Mouse (Mus musculus) embryonic facial prominence, embryonic 14.5 days (tissue): Measurements from ENCODE around the gene Rnf115. TPM values are rescaled to one million over a fixed set of nuclear protein-coding genes. Genes with fewer than 3 reads are reported as not detected.

Source experiments
- ATAC-seq: fragments of 200-750 bp; cut with Nextera tagmentation; 2 replicates; pipeline ENCODE4 v1.8.0; 2017; ENCODE audit warnings: low read depth, moderate number of reproducible peaks, moderate TSS enrichment
- DNase-seq: peaks from one replicate; pipeline ENCODE4 v3.0.0-alpha.2; 2015; ENCODE audit warnings: low spot score
- H3K27ac ChIP-seq: fragments of 300-500 bp; sonication (generic); replicated peaks from 2 replicates; pipeline ENCODE4 v1.5.1; 2014; ENCODE audit warnings: low read depth, mild to moderate bottlenecking, low read length, moderate library complexity
- H3K27me3 ChIP-seq: fragments of 300-500 bp; sonication (generic); replicated peaks from 2 replicates; pipeline ENCODE4 v1.6.1; 2014; ENCODE audit warnings: low read length; ENCODE audit not compliant: control insufficient read depth, insufficient read depth
- H3K36me3 ChIP-seq: fragments of 300-500 bp; sonication (generic); 2 replicates; pipeline ENCODE4 v1.6.1; 2014; ENCODE audit warnings: low read length, mixed read lengths; ENCODE audit not compliant: control insufficient read depth, insufficient read depth
- H3K4me1 ChIP-seq: fragments of 300-500 bp; sonication (generic); 2 replicates; pipeline ENCODE4 v1.6.1; 2014; ENCODE audit warnings: antibody characterized with exemption, low read length; ENCODE audit not compliant: control insufficient read depth, insufficient read depth
- H3K4me2 ChIP-seq: fragments of 300-500 bp; sonication (generic); 2 replicates; pipeline ENCODE4 v1.6.1; 2014; ENCODE audit warnings: low read depth, mild to moderate bottlenecking, low read length, moderate library complexity, mixed read lengths
- H3K4me3 ChIP-seq: fragments of 300-500 bp; sonication (generic); 2 replicates; pipeline ENCODE4 v1.5.1; 2014; ENCODE audit warnings: low read depth, mild to moderate bottlenecking, low read length
- H3K9ac ChIP-seq: fragments of 300-500 bp; sonication (generic); 2 replicates; pipeline ENCODE4 v1.6.1; 2014; ENCODE audit warnings: low read depth, mild to moderate bottlenecking, low read length, moderate library complexity, mixed read lengths
- H3K9me3 ChIP-seq: fragments of 300-500 bp; sonication (generic); 2 replicates; pipeline ENCODE4 v1.6.1; 2016; ENCODE audit warnings: low read length; ENCODE audit not compliant: control insufficient read depth
- WGBS: fragments of 180-500 bp; shearing (Covaris S2); extraction: QIAGEN DNeasy Blood & Tissue Kit; methylation state at CpG from one replicate; pipeline ENCODE4 v1.1.7; 2014; 5-methylcytosine and 5-hydroxymethylcytosine counted together
- polyA plus RNA-seq: library from polyadenylated mRNA; unstranded; fragments of >200 nt; fragmentation: Nextera tagmentation; extraction: Ambion mirVana; gene quantifications from 2 replicates; pipeline ENCODE4 v1.2.1, GENCODE M21; 2014

The Rnf115 gene
- polyA plus RNA-seq, 1 experiment from 2014 or later, result 45.6 TPM

DNA sequence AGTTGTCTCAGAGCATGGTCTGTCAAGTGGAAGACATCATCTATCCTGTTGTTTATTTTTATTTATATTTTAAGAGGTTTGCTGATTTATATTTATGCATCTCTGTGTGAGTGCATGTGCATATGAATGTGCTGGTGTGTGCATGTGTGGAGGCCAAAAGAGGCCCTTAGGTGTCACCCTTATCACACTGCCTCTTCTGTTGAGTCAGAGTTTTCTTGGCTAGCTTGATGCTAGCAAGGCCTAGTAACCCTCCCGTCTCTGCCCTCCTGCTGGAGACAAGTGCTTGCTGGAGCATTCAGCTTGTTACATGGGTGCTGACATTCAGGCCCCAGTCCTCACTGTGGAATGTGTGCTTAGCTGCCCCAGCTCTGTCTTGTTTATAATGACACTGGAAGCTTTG lies 45.5 kb downstream of the Rnf115 start:
- whole genome bisulfite sequencing, result 53% methylated on average over 1 of the region's 1 CpGs
- Histone ChIP-seq H3K27ac (no peak overlapping the region), H3K9ac (no peak overlapping the region), H3K4me1 (no peaks in the 10 kb centered on the region), H3K4me3 (no peak overlapping the region), H3K27me3 (no peaks in the 10 kb centered on the region), H3K9me3 (no peaks in the 10 kb centered on the region), H3K36me3 (peaks cover 15% of the 10 kb centered on the region; the same call in 1 of the 2 replicates), H3K4me2 (no peak overlapping the region)
- DNase-seq (no peak), ATAC-seq (no peak)

GRCm38 (mm10) chr3:96777120-96777519 lies 49.7 kb downstream of the Rnf115 start:
- DNase-seq, result no peak
- WGBS, result 83% methylated on average over 3 of the region's 3 CpGs
- ATAC-seq, result no peak
- no peak overlapping the region for H3K9ac ChIP-seq
- no peaks in the 10 kb centered on the region for H3K9me3 ChIP-seq
- H3K27me3 ChIP-seq, result no peaks in the 10 kb centered on the region
- H3K4me3 ChIP-seq, result no peak overlapping the region
- H3K36me3 ChIP-seq, result peaks cover 19% of the 10 kb centered on the region; the same call in 1 of the 2 replicates
- H3K4me1 ChIP-seq, result no peaks in the 10 kb centered on the region
- no peak overlapping the region for H3K27ac ChIP-seq
- no peak overlapping the region for H3K4me2 ChIP-seq

DNA sequence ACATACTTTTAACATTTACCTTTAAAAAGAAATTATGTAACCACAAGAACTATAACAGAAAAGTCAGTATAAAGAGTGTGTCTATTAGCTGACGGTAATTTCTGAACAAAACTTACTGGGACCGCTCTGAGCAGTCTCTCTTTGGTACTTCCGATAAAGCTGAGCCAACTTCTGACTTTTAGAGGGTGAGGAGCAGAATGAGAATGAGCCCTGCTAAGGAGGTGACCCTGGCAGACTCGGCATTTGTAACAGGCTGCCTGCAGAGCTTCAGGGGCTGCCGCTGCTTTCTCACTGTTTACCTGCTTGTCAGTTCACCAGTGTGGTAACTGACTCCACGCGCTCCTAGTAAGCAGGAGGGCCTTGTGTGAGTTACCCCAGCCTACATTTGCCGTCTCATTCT lies 54.8 kb downstream of the Rnf115 start:
- Histone ChIP-seq H3K27me3 (no peaks in the 10 kb centered on the region), H3K9ac (no peak overlapping the region), H3K9me3 (no peaks in the 10 kb centered on the region), H3K4me2 (no peak overlapping the region), H3K4me1 (no peaks in the 10 kb centered on the region), H3K4me3 (no peak overlapping the region), H3K27ac (no peak overlapping the region), H3K36me3 (peaks cover 30% of the 10 kb centered on the region)
- ATAC-seq, result no peak
- DNase-seq, result no peak
- 76% methylated on average over 8 of the region's 8 CpGs for WGBS

- H3K27me3 ChIP-seq, result no peaks in the 10 kb centered on the region
- no peak overlapping the region for H3K27ac ChIP-seq
- H3K9ac ChIP-seq, result no peak overlapping the region
- no peaks in the 10 kb centered on the region for H3K4me1 ChIP-seq
- H3K36me3 ChIP-seq, result peaks cover 55% of the 10 kb centered on the region
- H3K4me3 ChIP-seq, result no peak overlapping the region
- H3K4me2 ChIP-seq, result no peak overlapping the region
- ATAC-seq (no peak), DNase-seq (no peak)
- WGBS, result 83% methylated on average over 1 of the region's 1 CpGs
- H3K9me3 ChIP-seq, result no peaks in the 10 kb centered on the region
These were observed 60.3 kb downstream of the Rnf115 start for GRCm38 (mm10) chr3:96787784-96788183.

GRCm38 (mm10) chr3:96788506-96788905 lies 61.0 kb downstream of the Rnf115 start:
- H3K4me1 ChIP-seq, result no peaks in the 10 kb centered on the region
- ATAC-seq (no peak), DNase-seq (no peak)
- H3K4me3 ChIP-seq, result no peak overlapping the region
- peaks cover 56% of the 10 kb centered on the region for H3K36me3 ChIP-seq
- no peaks in the 10 kb centered on the region for H3K27me3 ChIP-seq
- no peaks in the 10 kb centered on the region for H3K9me3 ChIP-seq
- 81% methylated on average over 8 of the region's 8 CpGs for WGBS
- H3K4me2 ChIP-seq, result no peak overlapping the region
- no peak overlapping the region for H3K27ac ChIP-seq
- H3K9ac ChIP-seq, result no peak overlapping the region

DNA sequence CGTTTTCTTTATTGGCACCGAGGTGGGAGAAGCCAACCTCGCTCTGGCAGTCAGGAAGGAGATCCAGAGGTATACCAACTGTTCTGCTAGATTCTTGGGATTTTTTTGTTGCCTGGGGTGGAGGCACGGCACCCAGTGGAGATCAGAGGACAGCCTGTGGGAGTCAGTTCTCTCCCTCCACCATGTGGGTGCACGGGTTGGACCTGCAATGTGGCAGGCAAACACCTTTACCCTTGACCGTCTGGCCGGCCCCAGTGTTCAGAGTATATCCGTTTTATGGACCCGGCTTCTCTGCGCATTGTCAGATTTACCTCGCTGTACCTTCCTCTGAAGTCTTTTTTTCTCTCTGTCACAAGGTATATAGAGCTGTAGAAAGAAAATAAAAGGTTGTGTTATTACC lies 72.8 kb downstream of the Rnf115 start:
- no peak overlapping the region for H3K9ac ChIP-seq
- DNase-seq (no peak), ATAC-seq (no peak)
- 0 out of 2 replicates have a peak, but pooled peaks cover 6% of the 10 kb centered on the region for H3K9me3 ChIP-seq
- H3K36me3 ChIP-seq, result peaks cover 8% of the 10 kb centered on the region
- H3K4me2 ChIP-seq, result no peak overlapping the region
- H3K4me3 ChIP-seq, result no peak overlapping the region
- no peak overlapping the region for H3K27ac ChIP-seq
- H3K27me3 ChIP-seq, result no peaks in the 10 kb centered on the region
- H3K4me1 ChIP-seq, result no peaks in the 10 kb centered on the region
- WGBS, result 85% methylated on average over 11 of the region's 11 CpGs

DNA sequence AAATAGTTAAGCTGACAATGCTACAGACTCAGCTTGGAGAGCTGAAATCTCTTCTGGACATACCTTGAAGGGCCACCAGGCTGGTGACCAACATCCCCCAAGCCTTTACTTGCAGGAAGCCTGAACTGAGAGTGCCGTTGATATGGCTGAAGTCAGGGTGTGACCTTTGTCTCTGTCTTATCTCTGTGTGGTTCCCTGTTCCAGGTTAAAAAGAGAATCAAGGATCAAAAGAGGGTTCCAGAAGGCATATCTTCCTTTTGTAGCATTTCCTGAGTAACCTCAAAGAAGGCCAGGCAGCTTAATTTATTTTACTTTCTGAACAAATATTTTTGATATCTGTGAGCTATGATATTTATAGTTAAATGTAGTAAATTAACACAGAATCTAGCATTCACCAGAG lies 74.8 kb downstream of the Rnf115 start:
- Histone ChIP-seq H3K4me2 (no peak overlapping the region), H3K4me3 (no peak overlapping the region), H3K27me3 (no peaks in the 10 kb centered on the region), H3K9ac (no peak overlapping the region), H3K27ac (no peak overlapping the region), H3K36me3 (no peaks in the 10 kb centered on the region), H3K4me1 (no peaks in the 10 kb centered on the region), H3K9me3 (0 out of 2 replicates have a peak, but pooled peaks cover 6% of the 10 kb centered on the region)
- DNase-seq (no peak), ATAC-seq (no peak)
- WGBS, result 80% methylated on average over 1 of the region's 1 CpGs

- Histone ChIP-seq H3K4me3 (no peak overlapping the region), H3K27me3 (no peaks in the 10 kb centered on the region), H3K9ac (no peak overlapping the region), H3K4me1 (no peaks in the 10 kb centered on the region), H3K36me3 (no peaks in the 10 kb centered on the region), H3K9me3 (0 out of 2 replicates have a peak, but pooled peaks cover 6% of the 10 kb centered on the region), H3K27ac (no peak overlapping the region), H3K4me2 (no peak overlapping the region)
- DNase-seq, result no peak
- 73% methylated on average over 3 of the region's 3 CpGs for WGBS
- no peak for ATAC-seq
These were observed 80.7 kb downstream of the Rnf115 start for GRCm38 (mm10) chr3:96808136-96808535.

GRCm38 (mm10) chr3:96808651-96809050 lies 81.2 kb downstream of the Rnf115 start:
- no peak overlapping the region for H3K4me2 ChIP-seq
- 0 out of 2 replicates have a peak, but pooled peaks cover 6% of the 10 kb centered on the region for H3K9me3 ChIP-seq
- no peak overlapping the region for H3K27ac ChIP-seq
- no peak overlapping the region for H3K4me3 ChIP-seq
- no peaks in the 10 kb centered on the region for H3K4me1 ChIP-seq
- no peak overlapping the region for H3K9ac ChIP-seq
- ATAC-seq, result no peak
- no peak for DNase-seq
- H3K27me3 ChIP-seq, result no peaks in the 10 kb centered on the region
- H3K36me3 ChIP-seq, result no peaks in the 10 kb centered on the region
- 64% methylated on average over 3 of the region's 3 CpGs for WGBS
